Mouse (Mus musculus): ENCODE data around the gene Zscan4f. TPM values are rescaled to one million over a fixed set of nuclear protein-coding genes. Genes with fewer than 3 reads are reported as not detected.
"Not testable (repeated sequence)": the region's sequence is repeated elsewhere in the genome, so short reads cannot be mapped to it uniquely, and the experiment has no call there.

The Zscan4f gene
- not detected in 2 replicates for polyA plus RNA-seq (2011; ENCODE audit: insufficient read length, low read depth, missing spikeins)

DNA sequence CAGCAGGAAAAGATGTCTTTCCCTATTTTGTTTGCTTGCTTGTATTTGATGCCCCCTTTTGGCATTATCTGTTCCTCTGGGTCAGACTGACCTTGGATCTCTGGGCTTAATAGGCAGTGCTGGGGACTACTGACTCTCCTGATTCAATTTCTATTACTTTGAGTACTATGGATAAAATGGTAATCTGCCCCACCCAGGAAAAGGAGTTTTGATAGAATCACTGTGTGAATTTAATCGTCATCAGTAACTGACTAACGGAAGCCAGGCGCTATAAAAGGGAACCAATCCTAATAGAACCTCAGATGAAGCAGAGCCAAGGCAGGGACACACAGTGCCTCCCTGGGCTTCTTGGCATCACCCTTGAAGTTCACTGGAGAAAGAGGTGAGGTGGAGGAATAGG lies at the start of gene Zscan4f:
TSS of gene Zscan4f (plus strand) at position 301 of the 400 bp plus-strand sequence.
- H3K4me3 ChIP-seq (ENCODE audit: insufficient read depth, low read length); H3K27ac ChIP-seq (ENCODE audit: insufficient read depth, low read length); H3K4me1 ChIP-seq (ENCODE audit: control insufficient read depth, insufficient read depth, low read length): not testable (repeated sequence)

DNA sequence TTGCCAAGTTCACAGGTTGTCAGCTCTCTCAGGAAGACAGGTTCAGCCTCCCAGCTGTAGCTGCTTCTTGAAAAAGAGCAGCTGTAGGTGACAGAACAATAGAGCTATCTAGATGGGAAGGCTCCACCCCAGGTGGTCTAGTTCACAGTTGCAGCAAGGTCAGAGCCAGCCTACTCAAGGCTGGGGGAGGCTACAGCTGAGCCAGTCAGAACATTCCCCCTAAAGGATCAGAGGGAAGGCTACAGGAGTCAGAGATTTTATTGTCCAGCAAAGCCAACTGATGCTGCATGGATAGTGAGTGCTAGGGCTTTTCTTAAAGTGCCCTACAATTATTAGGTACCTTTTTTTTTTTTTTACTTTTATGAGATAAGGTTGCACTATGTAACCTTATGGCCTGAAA lies 13.1 kb upstream of the Zscan4f start:
- H3K4me1 ChIP-seq (ENCODE audit: control insufficient read depth, insufficient read depth, low read length); H3K4me3 ChIP-seq (ENCODE audit: insufficient read depth, low read length); H3K27ac ChIP-seq (ENCODE audit: insufficient read depth, low read length): not testable (repeated sequence)

Other genes starting within 250 kb of the Zscan4f start
- gene Zscan4d, start 231.8 kb upstream of the Zscan4f start, polyA plus RNA-seq (2011; ENCODE audit: insufficient read length, low read depth, missing spikeins), result not detected in 2 replicates
- gene Zscan4e, start 87.2 kb upstream of the Zscan4f start, polyA plus RNA-seq (2011; ENCODE audit: insufficient read length, low read depth, missing spikeins), result not detected in 2 replicates
- gene Zscan4-ps2, start 116.4 kb downstream of the Zscan4f start, polyA plus RNA-seq (2011; ENCODE audit: insufficient read length, low read depth, missing spikeins), result not detected in 2 replicates
- not detected in 2 replicates for gene Zscan4-ps3, start 211.4 kb downstream of the Zscan4f start, polyA plus RNA-seq (2011; ENCODE audit: insufficient read length, low read depth, missing spikeins)